Mouse (Mus musculus) neural tube, embryonic 10.5 days (tissue): ENCODE data around the gene S100a3.

ENCODE experiments used
- DNase-seq: peaks from one replicate; pipeline ENCODE4 v3.0.0-alpha.2; 2017; ENCODE audit warnings: low spot score; ENCODE audit errors: extremely low spot score

Gene S100a3

DNA sequence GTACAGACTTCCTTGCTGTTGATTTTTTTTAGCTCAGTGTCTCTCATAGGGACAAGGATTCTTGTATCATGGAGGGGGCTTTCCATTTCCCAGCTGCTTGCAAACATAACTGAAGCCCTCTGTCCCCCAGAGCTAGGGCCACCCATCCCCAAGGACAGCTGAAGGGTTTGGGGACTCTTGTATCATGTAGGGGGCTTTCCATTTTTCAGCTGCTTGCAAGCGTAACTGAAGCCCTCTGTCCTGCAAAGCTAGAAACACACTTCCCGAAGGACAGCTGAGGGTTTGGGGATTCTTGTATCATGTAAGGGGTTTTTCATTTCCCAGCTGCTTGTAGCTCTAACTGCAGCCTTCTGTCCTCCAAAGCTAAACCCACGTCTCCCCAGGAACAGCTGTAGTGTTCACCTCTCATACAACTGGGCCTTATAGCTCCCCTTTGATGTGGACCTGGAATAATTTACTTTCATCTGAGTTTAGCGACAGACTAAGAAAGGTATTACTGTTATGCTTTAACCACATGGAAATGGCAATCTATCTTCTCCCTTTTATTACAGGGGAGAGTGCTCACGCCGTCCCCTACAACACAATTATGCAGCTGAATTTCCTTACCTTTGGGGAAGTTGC lies at the start of gene S100a3:
Gene S100a3 (plus strand): TSS at position 571 of the 621 bp plus-strand sequence.
- DNase-seq, result no peak

DNA sequence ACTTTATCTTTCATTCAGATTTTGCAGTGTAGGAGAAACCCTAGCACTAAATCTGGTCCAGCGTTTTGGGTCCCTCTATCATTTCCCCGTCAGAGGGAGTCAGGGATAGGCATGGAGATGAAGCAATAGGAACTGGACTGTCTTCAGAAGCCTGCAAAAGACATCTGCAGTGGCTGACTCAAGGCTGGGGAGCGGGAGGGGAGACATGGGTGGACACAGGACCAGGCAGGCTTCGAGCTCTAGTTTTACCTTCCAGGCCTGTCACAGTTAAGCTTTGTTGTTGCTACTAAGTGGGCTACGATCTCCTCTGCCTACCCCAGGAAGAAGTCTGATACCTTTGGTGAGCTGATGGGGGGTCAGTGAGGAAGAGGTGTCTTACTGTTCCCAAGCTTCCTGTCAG lies 48.1 kb upstream of the S100a3 start:
- DNase-seq, result no peak

DNA sequence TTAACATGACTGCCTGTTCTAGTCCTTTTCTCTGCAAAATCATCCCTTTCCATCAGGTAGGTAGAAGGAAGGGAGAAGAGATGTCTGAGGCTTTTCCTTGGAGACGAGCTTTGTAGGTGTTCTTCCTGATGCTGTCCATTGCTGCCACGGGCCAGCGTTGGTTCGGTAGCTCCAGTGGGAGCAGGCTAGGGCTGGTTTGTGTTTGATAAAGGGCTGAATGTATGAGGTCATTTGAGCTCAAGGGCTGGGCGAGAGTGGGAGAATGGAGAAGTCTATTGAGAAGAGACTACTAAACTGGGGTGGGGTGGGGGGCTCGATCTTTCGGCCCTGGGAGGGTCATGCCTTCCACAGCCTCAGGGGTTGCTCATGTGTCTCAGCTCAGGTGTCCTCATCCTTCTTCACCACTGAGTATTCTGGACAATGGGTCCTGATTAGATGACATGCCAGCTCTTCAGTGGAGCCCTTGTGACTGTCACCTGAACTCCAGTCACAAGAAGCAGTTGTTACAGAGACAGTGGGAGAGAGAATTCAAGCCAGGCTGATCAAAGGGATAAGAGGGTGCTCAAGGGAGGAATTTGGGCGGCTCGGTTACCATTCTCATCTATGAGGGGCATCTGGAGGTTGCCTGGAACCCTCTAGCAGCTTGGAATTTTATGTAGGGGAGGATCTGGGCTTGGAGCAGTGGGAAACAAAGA lies 47.3 kb upstream of the S100a3 start:
- DNase-seq, result no peak

DNA sequence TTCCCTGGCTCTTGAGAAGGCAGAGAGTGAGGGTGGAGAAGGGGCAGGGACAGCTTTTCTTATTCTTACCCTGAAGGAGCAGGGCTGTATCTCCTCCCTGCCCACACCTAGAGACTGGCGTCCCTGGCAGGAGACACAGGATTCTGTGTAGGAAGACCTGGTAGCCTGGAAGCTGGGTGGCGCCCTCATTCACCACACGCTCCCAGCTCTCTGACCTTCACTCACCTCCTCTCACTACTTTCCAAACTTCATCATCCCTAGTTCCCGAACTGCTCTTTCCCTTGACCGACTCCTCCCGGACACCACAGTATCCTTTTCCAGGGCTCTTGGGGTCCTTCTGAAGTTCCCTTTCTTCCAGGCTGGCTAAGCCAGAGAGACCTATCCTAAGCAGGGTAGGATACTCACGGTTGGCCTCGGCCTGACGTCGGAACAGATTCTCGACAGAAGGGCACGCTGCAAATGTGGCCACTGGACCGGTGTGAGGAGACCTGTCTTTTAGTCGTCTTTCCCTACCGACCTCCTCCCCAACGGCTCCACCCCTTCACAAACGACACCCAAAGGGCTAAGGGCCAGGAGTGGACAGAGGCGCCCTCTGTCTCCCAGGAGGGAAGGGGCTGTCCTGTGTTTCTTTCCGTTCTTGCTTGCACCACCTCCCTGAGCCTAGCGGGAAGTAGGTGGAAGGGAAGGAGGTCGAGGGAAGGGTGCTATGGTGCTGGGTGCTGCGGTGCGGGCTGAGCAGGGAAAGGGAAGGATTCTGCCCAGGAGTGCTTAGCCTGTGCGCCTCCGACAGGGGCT lies 46.4 kb upstream of the S100a3 start, which contains the start of the genes S100a1 and S100a13:
Gene S100a1 (minus strand): TSS at position 597 of the 795 bp plus-strand sequence.
Gene S100a13 (plus strand): TSS at position 640 of the 795 bp plus-strand sequence.
- DNase-seq, result peak; percentile 48

DNA sequence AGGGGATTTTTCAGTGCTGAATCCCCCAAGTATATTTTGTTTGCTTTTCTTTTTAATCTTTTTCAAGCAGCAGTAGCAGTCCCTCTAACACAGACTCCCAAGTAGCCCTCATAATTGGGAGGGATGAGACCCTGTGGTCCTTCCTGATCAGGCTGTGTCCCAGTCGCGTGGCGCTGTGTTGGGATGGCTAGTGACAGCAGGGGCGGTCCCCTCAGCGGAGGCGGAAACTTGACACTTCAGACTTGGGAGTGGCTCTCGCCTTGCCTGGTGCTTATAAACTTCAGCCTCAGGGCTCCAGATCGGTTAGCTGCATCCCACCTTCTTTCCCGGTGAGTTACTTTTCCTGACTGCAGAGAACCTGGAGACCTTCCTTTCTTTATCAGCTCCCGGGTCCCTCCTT lies 45.7 kb upstream of the S100a3 start:
- DNase-seq, result peak; percentile 66

DNA sequence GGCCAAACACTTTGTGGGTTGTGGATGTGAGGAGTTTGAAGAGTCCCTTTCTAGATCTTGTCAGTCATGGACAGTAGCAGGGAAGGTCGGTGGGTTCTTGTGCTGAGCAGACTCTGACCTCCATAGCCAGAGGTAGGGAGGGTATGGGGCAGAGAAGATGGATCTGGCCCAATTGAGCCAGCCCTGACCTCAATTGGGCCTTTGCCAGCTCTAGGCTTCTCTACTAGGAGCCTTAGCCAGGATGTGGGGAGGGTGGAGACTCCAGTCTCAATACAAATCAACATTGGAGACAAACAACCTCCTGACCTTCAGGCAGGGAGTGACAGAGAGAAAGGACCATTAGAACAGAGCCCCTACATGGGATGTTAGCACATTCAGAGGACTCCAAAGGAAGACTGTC lies 45.1 kb upstream of the S100a3 start:
- no peak for DNase-seq

DNA sequence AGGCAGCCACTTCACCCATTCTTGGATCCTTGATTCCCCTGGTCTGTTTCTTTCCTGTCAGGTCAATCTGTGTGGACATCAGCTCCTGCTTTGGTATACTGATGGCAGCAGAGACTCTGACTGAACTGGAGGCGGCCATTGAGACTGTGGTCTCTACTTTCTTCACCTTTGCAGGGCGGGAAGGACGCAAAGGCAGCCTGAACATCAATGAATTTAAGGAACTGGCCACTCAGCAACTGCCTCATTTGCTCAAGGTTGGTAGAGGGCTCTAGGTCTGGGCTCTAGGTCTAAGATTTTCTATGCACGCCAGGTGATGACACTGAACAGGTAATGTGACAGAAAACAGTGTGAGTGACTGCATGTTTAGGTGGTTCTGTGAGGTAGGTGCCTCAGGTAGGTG lies 44.6 kb upstream of the S100a3 start:
- no peak for DNase-seq

DNA sequence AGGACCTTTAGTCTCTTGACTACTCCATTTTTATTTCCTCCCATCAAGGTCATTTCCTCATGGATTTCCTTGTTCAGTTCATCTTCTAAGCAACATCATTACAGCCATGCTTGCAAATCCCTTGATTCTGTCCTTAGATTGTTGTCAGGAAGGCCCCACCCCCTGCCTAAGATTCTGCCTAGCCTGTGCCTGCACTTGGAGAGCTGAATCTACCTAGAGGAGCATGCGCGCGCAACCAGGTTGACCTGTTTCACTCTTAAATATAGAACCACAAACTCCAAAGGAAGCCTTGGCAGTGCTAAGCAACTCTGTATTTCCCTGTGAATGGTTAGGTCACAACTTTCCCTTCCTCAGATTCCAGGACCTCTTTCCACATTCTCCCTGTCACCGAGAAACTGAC lies 42.7 kb upstream of the S100a3 start:
- no peak for DNase-seq

DNA sequence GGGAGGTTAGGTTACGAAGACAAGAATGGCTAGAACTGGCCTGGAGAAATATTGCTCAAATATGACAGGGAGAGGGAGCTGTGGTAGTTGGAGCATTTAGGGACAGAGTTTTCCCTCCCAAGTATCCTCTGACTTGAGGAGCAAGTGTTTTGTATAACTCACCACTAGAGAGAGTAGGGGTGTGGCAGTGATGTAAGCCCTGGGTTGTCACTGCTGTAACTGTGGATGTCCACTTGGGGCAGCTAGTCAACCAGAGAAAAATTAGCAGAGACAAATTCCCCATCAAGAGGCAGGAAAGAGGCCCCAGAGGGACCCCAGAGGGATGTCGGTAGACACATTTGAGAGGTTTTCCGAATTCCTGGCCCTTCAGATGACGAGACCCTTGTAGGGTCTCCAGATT lies 35.0 kb upstream of the S100a3 start:
- no peak for DNase-seq

DNA sequence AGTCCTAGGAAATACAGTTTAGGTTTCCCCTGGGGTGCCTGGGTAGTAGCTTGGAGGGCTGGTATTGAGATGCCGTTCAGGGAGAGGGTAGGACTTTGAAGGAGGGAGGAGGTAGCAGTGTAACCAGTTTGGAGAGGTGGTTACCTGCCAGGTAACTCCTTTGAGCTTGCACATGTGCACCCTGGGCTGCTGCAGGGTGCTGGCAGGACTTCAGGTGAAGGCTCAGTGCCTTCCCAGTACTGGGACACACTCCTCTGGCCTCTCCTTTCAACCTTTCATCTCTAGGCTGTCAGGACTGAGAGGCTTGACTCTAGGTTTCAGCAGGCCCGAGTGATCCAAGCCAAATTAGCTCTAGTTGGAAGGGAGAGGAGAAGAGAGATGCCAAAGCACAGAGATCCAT lies 34.3 kb upstream of the S100a3 start:
- no peak for DNase-seq

DNA sequence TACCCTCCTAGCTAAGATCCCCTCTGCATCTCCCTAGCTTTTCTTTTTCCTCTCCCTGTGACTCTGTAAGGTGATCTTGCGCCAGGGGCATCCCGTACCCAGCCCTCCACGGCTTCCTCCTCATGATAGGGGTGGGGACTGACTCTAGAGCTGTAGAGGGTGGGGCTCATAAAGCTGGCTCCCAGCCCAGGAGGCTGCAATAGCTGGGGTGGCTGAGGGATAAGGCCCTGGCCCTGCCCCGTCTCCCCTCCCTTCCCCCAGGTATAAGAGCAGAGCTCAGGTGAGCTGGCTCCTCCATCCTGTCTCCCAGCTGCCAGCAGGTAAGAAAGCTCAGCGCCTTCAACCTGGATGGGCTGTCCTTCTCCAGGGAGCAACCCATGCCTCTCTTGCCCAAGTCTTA lies 33.8 kb upstream of the S100a3 start, which contains the start of gene S100a14:
Gene S100a14 (plus strand): TSS at position 277 of the 400 bp plus-strand sequence.
- no peak for DNase-seq

DNA sequence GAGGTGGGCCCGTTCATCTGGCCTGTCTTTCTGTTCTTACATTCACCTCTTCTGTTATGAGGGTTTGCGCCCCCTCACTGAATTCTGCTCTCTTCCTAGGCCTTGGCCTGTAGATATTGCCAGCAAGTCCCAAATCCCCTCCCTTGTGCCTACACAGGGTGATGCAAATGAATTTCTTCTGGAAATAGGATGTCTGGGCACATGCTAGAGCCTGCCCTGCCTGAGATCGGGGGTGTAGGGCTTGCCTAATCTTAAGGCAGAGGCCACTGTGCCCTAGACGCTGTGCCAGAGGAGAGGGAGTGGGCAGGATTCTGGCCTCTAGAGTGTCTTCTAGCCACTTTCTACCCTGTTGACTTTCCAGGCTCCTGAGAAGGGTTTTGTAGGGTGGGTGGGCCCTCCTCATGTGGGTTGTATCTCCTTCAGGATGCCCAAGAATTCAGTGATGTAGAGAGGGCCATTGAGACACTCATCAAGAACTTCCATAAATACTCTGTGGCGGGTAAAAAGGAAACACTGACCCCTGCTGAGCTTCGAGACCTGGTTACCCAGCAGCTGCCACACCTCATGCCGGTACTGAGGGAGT lies 33.0 kb upstream of the S100a3 start:
- DNase-seq, result no peak

DNA sequence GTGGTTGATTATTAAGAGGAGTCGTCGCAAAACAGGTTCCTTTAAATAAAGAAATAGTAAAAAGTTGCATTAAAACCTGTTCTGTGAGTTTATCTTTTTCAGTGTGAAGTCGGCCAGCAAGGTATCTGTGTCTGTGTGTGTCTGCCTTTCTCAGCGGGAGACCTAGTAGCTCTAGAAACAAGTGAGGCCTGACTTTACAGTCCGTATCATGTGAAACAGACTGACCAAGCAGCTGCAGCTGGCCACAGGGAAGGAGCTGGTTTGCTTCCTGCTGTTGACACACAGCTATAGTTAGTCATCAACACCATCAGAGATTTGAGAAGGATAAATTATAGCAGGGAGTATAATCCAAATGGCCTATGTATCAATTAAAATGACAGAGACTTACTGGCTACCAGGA lies 28.7 kb upstream of the S100a3 start:
- DNase-seq, result no peak

DNA sequence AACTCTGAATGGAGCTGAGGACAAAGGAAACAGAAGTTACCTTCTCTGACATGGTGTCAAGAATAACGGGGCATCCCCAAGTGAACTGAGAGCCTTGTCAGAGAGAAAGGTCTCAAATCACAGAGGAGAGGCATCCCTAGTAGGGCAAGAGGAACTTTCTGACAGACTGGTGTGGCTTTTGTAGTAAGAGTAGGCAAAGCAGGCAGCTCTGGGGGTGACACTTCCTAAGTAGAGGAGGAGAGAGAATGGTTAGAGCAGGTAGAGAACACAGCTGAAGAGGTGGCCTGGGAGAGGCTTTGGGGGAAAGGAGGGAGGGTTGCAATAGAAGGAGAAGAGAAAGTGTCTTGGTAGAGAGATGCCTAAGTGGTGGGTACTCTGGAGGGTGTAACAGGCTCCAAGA lies 24.9 kb upstream of the S100a3 start:
- DNase-seq, result no peak

DNA sequence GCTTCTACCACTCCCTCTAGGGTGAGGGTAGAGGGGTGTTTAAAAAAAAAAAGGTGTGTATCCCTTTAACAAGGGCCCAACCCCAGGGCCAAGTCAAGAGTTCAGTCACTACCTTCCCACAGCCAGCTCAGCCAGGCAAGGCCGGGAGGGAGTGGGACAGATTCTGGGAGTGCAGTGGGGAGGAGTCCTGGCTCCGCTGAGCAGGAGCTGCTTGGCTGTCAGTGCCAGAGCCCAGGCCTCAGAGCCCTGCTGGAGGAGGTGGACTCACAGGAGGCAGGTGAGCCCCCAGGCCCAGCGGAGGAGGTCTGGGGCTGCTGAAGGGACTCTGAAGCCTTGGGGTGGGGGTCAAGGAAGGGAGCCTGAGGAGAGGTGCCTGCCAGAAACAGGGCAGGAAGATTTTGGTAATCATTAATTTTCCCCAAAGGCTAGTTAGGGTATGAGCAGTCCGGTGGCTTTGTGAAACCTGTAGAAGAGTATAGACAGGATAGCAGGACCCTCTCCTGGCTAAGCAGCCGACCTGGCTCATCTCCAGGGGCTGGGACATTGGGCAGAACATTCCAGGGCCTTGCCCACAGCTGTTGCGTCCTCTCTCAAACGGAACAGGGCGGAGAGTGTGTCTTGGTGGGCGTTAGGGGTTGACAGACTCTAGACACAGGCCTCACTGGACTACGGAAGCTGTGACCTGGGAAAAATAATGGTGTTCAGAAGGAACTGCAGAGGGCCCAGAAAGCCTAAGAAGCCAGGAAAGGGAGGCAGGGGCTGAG lies 23.1 kb upstream of the S100a3 start, which contains the start of gene S100a16:
Gene S100a16 (plus strand): TSS at position 114 of the 764 bp plus-strand sequence.
- no peak for DNase-seq

DNA sequence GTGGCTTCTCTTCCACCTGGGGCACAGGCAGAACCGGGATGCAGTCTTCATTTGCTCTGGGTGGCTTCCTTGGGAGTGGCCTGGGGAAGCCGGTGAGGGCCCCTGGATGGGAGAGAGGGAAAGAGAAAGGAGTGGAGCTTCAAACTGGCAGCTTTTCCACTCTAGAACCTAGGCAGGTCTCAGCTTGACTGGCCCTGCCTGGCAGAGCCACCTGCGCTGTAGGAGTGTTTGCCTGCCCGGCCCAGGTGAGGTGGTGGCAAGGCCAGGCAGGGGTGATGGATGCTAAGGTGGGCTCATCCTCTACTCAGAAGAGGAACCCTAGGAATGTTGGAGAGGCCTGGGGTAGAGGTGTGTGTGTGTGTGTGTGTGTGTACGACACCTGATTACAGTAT lies 22.5 kb upstream of the S100a3 start:
- no peak for DNase-seq

DNA sequence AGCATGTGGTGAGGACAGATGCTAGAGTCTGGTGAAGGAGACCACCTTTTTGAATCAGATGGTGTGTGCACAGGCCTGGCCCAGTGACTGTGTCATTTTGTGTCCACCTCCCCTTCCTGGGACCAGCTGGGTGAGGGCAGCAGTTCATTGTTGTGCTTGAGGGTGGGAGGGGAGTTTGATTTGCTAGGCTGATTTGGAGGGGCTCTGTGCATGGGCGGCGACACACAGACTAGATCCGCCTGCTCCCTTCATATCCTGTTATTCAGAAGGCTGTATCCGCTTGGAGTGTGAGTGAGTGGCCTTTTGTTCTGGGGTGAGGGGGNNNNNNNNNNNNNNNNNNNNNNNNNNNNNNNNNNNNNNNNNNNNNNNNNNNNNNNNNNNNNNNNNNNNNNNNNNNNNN lies 19.5 kb upstream of the S100a3 start:
- peak; percentile 18 for DNase-seq

DNA sequence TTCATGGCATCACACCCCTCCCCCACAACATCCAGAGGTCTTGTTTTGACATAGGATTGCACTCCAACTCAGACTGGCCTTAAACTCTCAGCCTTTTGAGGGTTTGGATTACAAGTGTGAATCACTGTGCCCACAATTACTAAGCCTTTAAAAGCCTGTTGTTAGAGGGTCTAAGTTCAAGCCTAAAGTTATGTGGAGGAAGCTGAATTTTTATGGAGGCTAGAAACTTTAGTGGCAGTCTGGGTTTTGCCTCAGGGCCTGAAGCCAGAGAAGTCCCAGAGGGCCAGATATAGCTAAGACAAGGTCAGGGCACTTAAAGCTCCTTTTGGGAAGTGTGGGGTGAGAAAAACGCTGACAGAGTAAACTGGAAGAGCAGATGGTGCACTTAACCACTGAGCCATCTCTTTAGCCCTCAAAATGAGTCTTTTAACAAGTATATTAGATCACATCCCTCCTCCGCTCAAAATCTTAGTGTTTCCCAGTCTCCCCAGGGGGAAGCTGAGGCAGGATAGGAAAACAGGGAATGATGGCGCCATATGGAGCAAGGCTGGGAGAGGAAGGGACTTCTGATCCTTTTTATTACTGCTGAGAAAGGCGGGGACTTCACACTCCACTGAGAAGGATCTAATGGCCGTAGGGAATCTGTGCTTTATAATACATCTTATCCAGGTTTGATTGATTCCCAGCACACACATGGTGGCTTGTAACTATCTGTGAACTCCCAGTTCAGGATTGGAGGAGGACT lies 10.5 kb upstream of the S100a3 start:
- DNase-seq, result no peak

DNA sequence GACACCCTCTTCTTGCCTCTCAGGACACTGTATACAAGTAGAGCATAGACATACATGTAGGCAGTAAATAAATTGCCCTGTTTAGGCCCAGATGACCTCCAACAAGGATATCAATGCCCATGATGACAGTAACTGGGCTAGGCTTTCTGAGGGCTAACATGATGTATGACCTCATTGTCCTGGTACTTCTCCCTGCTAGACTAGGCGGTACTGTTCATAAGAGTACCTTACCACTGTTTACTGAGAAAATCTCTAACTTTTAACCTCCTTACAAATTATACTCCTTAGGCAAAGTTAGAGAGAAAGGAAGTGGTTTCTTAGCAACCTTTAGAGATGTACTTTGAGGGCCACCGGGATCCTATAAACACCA lies 10.0 kb upstream of the S100a3 start:
- no peak for DNase-seq

DNA sequence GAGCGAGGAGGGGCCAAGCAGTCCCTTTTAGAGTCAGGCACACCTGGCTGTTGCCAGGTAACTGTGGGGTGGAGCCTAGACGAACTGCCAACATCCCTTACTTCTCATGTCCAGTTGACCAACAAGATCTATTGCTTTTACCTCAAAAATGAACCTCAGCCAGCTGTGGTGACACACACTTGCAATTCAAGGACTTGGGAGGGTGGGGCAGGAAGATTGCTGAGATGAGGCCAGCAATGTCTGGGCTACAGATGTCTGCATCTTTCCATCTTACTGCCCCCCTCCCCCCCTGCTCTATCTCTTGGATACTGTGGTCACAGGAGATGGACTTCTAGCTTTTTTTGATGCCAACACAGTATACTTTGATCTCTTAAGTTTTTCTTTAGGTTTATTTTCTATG lies 8.1 kb upstream of the S100a3 start:
- no peak for DNase-seq
